Mouse (Mus musculus) embryo, embryonic 10 days (tissue): ENCODE data around the gene Dexi.

Experiments used
- DNase-seq: peaks from one replicate; pipeline ENCODE4 v3.0.0-alpha.2; 2015; ENCODE audit warnings: low spot score

Gene Dexi

DNA sequence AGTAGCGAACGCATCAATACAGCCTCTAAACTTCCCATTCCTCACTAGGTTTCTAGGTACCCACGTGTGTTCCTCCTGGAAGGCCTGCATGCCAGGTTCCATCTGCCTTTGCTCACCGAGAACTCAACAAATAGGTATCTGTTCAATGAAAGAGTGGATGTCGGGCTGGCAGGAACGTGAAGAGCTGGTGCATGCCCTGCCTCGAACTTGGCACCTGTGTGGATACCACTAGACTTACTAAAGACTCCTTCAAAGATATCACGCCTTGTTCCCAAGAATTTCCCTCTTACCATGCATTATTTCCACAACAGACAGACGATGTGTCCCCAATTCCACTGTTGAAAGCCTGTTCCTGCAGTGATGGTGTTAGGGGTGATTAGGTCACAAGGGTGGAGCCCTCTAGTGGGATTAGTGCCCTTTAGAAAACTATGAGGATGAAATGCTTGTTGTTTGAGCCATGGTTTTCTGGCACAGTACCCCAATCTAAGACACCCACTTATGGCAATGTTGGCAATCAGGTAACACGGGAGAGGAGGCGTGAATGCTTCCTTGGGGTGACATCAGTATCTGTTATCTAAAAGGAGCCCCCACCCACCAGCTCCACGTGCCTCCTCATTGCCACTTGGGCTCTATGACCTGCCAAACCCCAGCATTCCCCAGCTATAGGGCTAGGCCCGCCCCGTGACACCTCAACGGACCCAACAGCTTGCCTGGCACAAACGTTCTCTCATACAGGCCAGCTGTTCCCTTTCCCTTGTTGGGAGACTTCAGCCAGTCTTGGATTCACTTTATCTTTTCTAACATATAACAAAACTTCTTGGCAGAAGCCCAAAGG lies 1.9 kb downstream of the Dexi start:
- no peak for DNase-seq

DNA sequence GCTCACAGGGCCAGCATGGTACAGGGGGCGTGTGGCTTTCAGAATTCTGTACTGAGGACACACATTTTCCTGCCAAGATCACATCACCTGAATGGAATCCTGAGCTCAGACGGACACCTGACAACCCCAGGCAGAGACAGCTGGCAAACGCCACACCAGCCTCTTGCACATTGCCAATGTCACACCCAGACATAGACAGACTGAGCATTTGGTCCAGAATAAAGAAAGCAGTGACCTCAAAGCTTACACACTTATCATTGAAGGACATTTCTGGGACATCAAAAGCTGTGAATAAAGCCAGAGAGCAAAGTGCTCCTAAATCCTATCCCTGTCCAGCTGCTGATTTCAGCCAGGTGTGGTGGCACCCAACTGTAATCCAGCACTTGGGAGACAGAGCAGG lies 5.9 kb downstream of the Dexi start:
- no peak for DNase-seq

DNA sequence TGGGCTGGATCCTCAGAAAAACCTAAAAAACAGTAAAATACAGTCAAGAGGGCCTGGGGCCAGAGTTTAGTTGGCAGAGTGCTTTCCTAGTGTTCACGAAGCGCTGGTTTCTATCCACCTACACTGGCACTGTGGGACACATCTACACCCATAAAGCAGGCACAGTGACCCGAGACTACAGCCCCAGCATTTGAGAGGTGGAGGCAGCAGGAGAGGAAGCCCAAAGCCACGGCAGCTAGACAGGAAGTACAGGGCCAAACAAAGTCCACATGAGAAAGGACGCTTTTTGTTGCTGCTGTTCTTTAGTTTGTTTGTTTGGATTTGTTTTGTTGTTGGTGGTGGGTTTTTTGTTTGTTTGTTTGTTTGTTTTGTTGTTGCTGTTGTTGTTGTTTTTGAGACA lies 6.5 kb downstream of the Dexi start:
- no peak for DNase-seq

DNA sequence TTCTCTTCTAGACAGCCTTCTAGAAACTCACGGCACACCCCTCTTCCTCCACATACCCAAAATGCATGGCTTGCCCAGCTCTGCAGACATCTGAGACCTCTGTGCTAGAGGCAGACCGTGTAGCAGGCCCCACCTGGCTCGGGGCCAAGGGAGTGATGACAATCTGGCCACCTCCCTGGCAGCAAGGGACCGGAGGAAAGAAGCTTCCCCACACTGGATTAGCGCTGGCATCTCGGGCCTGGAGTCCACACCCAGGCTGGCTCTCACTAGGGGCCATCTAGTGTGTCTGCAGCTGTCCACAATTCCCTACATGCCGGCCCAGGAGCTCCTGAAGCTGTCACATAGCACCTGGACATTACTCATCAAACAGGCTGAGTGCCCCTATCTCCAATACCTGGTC lies 8.3 kb downstream of the Dexi start:
- no peak for DNase-seq

DNA sequence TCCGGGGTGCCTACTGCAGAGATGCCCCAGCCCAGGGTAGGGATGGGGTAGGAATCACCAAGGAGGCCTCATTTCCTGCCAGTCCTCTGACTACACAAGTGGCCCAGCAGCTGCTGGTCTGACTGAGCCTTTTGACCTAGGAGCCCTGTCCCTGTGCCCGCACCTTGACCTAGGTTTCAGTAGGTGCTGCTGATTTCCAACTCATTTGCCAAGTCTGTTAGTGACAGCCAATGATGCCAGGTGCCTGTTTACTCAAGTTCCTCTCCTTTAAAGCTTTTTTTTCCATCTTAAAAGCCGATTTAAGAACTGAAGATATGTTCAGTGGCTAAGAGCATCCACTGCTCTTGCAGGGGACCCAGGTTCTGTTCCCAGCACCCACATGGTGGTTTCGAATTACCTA lies 9.1 kb downstream of the Dexi start:
- DNase-seq, result no peak

DNA sequence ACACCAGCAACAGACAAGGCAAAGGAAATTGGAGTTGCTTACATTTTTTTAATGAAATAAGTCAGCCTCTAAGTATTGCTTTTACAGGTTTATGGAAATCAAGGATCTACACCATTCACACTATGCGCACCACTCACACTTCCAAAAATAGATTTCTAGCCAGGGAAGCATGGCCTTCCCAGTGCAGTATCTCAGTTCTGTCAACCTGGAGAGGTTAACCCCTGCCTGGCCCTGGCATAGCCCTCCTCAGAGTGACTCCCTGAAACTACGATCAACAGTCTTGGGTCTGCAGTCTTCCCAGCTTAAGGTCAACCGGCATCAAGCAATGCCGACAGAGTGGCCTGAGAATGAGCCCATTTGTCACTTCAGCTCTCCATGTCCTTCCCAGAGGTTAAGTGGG lies 12.7 kb downstream of the Dexi start:
- no peak for DNase-seq

DNA sequence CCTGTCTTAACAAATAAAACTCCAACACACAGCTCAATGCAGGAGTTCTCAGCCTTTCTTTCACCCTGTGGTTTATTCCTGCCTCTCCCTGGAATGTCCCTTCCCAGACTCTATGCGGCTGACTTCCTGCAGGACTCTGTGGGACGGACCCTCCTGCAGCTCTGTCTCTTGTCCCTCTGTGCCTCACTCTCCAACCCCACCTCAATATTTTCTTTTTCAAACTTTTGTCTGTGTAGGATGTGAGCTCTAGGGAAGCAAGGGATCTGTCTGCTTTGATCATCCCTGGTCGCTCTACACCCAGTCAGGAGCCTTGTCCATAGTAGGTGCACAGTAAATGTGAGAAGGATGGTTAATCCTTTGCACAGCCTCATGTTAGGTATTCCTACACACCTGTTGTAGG lies 14.5 kb downstream of the Dexi start:
- DNase-seq, result no peak

DNA sequence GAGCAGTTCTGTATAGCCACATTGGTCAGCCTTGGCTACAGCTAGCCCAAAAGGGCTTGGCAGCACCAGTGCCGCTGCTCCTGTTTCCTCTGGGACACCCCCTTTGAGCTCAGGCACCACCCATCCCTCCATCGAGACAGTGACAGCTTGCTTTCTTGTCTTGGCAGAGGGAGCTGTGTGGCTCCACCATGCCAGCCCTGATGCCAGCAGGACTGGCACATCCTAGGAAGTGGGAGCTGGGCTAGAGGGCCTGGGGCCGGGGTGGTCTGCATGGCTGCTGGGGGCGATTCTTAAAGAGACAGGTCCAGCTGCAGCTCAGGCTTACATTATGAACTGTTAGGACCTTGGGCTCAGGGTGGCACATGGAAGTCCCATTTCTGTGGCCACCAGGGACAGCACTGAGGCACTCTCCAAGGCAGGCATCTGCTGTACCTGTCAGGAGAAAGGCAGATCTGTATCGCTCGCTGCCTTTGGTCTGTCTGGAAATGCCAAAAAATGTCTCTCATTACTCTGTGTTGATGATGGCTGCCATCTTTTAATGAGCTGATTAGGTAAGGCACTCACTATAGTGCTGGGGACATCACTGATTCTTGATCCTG lies 15.7 kb downstream of the Dexi start:
- no peak for DNase-seq

DNA sequence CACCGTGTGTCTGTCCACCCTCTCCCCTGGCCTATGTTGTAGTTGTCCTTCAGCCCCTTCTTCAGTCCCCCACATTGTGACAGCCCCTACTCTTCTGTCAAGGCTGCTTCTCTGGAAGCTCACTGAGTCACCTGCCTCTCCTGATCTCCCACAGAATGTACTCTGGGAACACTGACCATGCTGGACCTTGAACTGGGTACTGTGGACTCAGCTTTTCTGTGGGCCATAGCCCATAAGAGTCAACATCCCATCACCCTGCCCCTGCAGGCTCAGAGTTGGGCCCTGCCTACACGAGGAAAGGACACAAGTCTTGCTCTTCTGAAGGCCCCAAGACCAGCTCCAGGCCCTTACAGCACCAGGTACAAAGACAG lies 17.3 kb downstream of the Dexi start:
- no peak for DNase-seq

DNA sequence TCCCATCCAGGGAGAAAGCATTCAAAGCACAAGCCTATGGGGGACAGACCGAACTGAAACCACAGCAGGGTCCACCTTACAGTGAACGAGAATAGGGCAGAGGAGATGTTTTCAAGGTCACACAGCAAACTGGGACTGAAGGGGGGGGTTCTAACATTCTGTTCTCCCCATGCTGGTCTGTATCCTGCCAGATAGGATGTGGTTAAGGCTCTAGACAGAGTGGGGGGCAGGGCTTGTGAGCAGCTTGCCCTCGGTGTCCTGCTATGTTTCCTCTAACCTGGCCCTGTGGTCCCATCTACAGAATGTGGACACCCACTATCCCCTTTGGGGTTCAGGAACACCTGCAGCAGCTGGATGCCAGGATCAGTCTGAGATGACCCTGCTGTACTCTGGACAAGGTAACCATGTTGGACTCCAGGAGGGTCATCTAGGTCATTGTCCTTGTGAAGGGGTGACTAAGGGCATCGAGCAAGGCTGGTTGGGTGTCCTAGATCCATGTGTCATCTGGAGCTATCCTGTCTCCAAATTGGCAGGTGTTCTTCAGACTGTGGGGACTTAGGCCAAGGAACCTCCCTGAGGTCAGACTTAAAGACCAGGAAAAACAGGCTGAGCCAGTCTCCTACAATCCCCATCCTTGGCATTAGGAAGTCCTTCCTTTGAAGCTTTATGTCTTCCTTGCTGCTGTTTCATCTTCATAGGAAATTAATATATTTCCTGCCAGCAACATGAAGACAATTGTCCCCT lies 17.8 kb downstream of the Dexi start:
- DNase-seq, result no peak

DNA sequence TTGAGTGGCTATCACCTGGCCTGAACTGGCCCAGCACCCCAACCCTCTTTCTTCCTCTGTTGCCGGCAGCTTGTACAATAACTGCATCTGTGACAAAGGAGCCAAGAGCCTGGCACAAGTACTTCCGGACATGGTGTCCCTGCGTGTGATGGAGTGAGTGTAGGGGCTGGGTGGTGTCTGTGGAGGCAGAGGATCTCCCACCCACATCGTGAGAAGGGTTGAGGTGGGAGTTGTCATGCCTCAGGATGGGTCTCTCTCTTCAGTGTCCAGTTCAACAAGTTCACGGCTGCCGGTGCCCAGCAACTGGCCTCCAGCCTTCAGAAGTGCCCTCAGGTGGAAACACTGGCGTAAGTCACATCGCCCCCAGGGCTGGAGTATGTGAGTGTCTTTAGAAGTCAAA lies 19.2 kb downstream of the Dexi start:
- no peak for DNase-seq

DNA sequence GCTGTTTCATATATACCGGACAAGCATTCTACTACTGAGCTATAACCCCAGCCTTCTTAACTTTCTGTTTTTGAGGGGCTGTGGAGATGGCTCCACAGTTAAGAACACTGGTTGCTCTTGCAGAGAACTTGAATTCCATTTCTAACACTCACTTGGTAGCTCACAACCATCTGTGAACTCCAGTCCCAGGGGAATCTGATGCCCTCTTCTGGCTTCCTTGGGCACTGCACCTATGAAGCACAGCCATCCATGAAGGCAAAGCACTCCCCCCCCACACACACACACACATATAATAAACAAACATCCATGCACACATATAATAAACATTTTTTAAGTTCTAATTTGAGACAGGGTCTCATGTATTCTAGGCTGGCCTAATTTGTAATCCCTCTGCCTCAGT lies 20.0 kb downstream of the Dexi start:
- DNase-seq, result peak; percentile 56

DNA sequence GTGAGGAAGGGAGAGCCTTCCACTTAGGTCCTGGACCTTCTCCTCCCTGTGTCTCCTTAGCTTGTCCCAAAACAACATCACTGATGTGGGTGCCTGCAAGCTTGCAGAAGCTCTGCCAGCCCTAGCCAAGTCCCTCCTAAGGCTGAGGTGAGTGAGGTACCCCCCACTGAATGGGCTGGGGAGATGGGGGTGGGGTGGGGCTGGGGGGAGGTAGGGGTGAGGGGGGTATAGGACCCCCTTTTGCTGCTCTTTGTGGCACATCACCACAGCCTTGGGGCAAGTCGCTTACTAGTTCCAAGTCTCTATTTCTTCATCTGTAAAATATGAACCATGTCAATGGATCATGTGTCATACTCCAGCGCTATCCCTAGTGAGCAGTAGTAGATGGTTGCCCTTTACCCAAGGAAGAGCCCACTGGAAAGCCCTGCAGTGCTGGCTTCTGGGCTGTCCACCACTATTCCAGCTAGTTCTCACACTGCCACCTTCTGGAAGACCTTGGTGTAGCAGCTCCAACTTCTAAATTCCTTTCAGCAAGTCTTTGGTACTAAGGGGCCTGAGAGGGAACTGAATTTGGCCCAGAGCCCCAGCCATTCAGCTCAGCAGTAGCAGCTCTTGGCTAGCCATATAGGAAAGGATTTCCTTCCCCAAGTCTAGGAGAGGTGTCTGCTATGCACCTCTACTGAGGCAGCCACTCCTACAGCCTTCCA lies 21.8 kb downstream of the Dexi start:
- DNase-seq, result peak; percentile 90

DNA sequence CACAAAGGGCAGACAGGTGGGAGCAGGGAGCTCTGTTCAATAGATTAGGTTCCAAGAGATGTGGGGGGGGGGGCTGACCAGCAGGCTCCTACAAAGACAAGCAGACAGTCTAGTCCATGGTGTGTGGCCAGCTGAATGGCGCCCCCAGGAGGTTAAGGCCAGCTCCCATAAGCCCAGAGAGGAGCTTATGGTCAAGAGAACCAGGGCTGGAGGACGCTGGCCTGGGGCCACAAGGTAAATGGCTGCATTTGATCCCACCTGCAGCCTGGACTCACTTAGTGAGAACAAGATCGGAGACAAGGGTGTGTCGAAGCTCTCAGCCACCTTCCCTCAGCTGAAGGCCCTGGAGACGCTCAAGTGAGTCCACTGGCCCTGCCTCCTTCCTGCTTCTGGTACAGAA lies 24.8 kb downstream of the Dexi start:
- DNase-seq, result no peak

DNA sequence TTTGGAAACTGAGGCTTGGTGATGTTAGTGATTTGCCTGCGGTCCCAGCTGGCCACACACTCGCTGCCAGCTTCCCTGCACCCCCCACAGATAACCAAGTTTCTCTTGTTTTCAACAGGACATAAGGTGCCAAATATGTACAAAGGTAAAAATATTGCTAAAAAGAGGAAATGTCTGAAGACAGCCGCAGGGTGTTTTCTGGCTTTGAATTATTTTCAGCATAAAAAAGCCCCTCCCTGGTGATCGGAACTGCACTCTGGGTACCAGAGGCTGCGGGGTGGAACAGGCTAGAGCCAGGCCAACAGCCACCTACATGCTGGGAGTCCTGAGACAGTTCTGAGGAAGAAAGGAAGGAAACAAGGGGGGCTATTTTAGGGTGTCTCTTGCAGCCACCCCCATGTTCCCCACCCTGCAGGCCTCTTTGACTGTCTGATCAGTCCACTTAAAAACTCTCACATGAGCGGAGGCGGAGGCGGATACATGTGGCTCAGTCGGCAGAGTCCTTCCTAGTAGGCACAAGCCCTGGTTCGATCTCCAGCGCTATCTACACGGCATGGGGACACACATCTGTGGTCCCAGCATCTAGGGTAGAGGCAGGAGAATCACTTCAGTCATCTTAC lies 26.8 kb downstream of the Dexi start:
- no peak for DNase-seq

DNA sequence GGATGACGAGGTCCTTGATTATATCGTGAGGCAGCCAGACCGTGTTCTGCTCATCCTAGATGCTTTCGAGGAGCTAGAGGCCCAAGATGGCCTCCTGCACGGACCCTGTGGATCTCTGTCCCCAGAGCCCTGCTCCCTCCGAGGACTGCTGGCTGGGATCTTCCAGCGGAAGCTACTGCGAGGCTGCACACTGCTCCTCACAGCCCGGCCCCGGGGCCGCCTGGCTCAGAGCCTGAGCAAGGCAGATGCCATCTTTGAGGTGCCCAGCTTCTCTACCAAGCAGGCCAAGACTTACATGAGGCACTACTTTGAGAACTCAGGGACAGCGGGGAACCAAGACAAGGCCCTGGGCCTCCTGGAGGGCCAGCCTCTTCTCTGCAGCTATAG lies 31.7 kb downstream of the Dexi start:
- DNase-seq, result no peak

DNA sequence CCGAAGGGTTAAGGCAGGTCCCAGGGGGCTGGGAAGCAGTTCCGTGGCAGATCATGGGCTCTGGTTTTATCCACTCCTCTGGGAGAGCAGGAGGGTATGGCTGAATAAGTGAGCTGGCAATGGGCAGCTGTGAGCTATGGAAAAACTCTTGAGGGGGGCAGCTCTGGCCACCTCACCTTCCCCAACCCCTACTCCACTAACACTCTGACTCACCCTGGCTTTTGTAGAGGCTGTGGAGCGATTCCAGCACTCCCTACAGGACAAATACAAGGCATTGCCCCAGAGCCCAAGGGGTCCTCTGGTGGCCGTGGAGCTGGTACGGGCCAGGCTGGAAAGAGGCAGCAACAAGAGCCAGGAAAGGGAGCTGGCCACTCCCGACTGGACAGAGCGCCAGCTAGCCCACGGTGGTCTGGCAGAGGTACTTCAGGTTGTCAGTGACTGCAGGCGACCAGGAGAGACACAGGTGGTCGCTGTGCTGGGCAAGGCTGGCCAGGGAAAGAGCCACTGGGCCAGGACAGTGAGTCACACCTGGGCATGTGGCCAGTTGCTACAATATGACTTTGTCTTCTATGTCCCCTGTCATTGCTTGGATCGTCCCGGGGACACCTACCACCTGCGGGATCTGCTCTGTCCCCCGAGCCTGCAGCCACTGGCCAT lies 32.2 kb downstream of the Dexi start:
- DNase-seq, result no peak

DNA sequence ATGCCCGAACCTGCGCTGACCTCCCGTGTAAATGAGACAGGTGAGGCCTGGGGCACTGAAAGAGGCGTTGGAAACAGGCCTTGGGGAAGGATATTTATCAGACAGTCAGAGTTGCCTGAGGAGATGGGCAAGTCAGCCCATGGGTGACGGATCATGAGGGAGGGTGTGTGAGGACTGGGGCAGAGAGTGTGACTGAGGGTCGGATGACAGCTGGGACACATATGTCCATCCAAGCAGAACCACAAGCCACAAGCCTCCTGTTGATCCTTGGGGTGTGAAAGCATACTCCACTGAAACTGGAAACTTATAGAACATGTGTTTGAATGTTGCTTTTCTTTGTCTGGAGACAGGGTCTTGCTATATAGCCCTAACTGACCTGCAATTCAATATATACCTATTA lies 34.2 kb downstream of the Dexi start:
- no peak for DNase-seq

DNA sequence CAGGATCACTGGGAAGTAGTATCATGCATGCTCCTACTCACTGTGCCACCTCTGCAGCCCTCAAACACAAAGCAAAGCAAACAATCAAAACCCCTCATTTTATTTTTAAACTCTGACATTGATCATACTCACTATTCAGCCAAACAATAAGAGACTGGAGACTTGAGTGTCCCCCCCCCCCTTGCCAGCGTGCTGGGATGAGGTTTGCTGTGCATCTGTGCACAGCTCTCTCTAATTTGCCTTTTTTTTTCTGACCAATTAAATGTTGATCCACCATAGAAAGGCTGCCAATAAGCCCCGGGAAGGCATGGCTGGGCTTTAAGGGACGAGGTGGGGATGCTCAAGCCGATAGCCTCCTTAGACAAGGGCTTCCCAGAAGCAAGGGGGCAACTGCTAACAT lies 35.4 kb downstream of the Dexi start:
- no peak for DNase-seq

DNA sequence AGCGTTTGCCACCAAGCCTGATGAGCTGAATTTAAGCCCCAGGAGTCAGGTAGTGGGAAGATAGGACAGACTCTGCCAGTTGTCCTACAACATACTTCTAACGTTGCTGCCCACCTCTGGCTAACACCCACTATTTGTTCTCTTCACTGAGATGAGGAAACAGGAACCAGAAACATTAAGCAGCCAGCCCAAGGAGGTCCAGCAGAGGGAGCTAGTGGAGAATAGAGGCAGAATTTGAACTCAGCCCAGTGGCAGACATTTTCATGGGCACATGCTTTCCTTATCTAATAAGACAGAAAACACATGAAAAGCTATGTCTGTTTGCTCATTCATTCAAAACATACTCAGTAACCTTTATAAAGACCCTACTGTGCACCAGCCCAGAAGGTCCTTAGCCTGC lies 39.8 kb downstream of the Dexi start:
- DNase-seq, result no peak

DNA sequence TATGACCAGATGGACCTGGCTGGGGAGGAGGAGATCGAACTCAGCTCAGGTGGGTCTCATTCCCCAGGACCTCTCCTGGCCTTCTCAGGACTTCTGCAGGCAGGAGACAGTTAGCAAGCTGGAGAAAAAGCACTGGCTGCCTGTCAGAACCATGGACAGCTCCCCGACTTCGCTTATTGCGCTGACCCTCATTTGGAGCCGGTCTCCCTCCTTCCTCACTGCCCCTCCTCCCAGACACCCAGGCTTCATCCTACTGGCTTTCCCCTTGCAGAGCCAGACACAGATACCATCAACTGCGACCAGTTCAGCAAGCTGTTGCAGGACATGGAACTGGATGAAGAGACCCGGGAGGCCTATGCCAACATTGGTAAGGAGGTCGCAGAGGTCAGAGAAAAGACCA lies 41.0 kb downstream of the Dexi start:
- peak; percentile 86 for DNase-seq

DNA sequence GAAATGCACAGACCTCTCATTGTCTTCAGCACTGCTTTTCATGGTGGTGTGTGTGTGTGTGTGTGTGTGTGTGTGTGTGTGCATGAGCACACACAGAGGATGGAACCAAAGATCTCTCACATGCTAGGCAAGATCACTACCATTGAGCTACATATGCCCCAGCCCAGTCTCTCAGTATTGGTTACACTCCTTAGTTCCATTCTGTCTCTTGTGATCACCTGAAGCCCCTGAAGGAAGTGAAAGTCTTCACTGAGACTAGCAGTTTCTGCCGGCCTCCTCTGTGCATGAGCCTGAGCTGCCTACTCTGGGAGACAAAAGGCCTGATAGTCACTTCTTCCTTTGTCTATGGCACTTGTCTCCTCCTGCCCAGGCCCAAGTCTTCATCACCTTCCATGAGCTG lies 43.7 kb downstream of the Dexi start:
- DNase-seq, result no peak
